Mouse (Mus musculus) limb, embryonic 10.5 days (tissue): Measurements from ENCODE around the gene St8sia4. TPM values are rescaled to one million over a fixed set of nuclear protein-coding genes. Genes with fewer than 3 reads are reported as not detected.

Experiments used
- DNase-seq: peaks from one replicate; pipeline ENCODE4 v3.0.0-alpha.2; 2017; ENCODE audit warnings: low spot score
- H3K27ac ChIP-seq: fragments of 300-500 bp; sonication (generic); 2 replicates; pipeline ENCODE4 v1.5.1; 2016; ENCODE audit warnings: mild to moderate bottlenecking
- H3K27me3 ChIP-seq: fragments of 300-500 bp; sonication (generic); 2 replicates; pipeline ENCODE4 v1.6.1; 2016; ENCODE audit warnings: low read depth, mild to moderate bottlenecking; ENCODE audit not compliant: poor library complexity, severe bottlenecking
- H3K36me3 ChIP-seq: fragments of 300-500 bp; sonication (generic); 2 replicates; pipeline ENCODE4 v1.6.1; 2016; ENCODE audit warnings: mild to moderate bottlenecking, moderate library complexity
- H3K4me1 ChIP-seq: fragments of 300-500 bp; sonication (generic); 2 replicates; pipeline ENCODE4 v1.6.1; 2016
- H3K4me3 ChIP-seq: fragments of 300-500 bp; sonication (generic); 2 replicates; pipeline ENCODE4 v1.5.1; 2016; ENCODE audit warnings: mild to moderate bottlenecking, moderate library complexity
- H3K9me3 ChIP-seq: fragments of 300-500 bp; sonication (generic); replicated peaks from 2 replicates; pipeline ENCODE4 v1.6.1; 2016; ENCODE audit warnings: mild to moderate bottlenecking
- WGBS: fragments of 180-500 bp; shearing (Covaris S2); methylation state at CpG from one replicate; pipeline ENCODE4 v1.1.7; 2016; 5-methylcytosine and 5-hydroxymethylcytosine counted together
- polyA plus RNA-seq: library from polyadenylated mRNA; unstranded; fragments of >200 nt; fragmentation: Nextera tagmentation; extraction: Ambion mirVana; gene quantifications from 2 replicates; pipeline ENCODE4 v1.2.1, GENCODE M21; 2016

Gene St8sia4
- polyA plus RNA-seq, 1 experiment from 2014 or later, result 2.5 TPM

- Histone ChIP-seq H3K9me3 (no peaks in the 10 kb centered on the region), H3K36me3 (no peaks in the 10 kb centered on the region), H3K4me1 (no peaks in the 10 kb centered on the region), H3K27ac (no peak overlapping the region), H3K27me3 (no peaks in the 10 kb centered on the region), H3K4me3 (no peak overlapping the region)
- no peak for DNase-seq
- 82% methylated on average over 2 of the region's 2 CpGs for WGBS
Observed at GRCm38 (mm10) chr1:95644292-95644691, 23.1 kb downstream of the St8sia4 start.

- DNase-seq, result no peak
- Histone ChIP-seq H3K4me3 (no peak overlapping the region), H3K36me3 (no peaks in the 10 kb centered on the region), H3K9me3 (no peaks in the 10 kb centered on the region), H3K27me3 (no peaks in the 10 kb centered on the region), H3K4me1 (no peaks in the 10 kb centered on the region), H3K27ac (no peak overlapping the region)
- 93% methylated on average over 3 of the region's 3 CpGs for whole genome bisulfite sequencing
Observed at GRCm38 (mm10) chr1:95639001-95639400, 28.4 kb downstream of the St8sia4 start.

- Histone ChIP-seq H3K27me3 (no peaks in the 10 kb centered on the region), H3K9me3 (no peaks in the 10 kb centered on the region), H3K27ac (no peak overlapping the region), H3K4me1 (no peaks in the 10 kb centered on the region), H3K4me3 (no peak overlapping the region), H3K36me3 (no peaks in the 10 kb centered on the region)
- DNase-seq, result no peak
- 76% methylated on average over 5 of the region's 5 CpGs for WGBS
Observed at GRCm38 (mm10) chr1:95624376-95624775, 43.0 kb downstream of the St8sia4 start.

GRCm38 (mm10) chr1:95618647-95619046 is 48.7 kb downstream of the St8sia4 start:
- H3K4me3 ChIP-seq, result no peak overlapping the region
- no peaks in the 10 kb centered on the region for H3K27me3 ChIP-seq
- 69% methylated on average over 3 of the region's 3 CpGs for whole genome bisulfite sequencing
- no peaks in the 10 kb centered on the region for H3K36me3 ChIP-seq
- H3K9me3 ChIP-seq, result no peaks in the 10 kb centered on the region
- H3K4me1 ChIP-seq, result no peaks in the 10 kb centered on the region
- no peak overlapping the region for H3K27ac ChIP-seq
- no peak for DNase-seq

GRCm38 (mm10) chr1:95618125-95618524 is 49.2 kb downstream of the St8sia4 start:
- no peak for DNase-seq
- Histone ChIP-seq H3K27me3 (no peaks in the 10 kb centered on the region), H3K36me3 (no peaks in the 10 kb centered on the region), H3K4me3 (no peak overlapping the region), H3K27ac (no peak overlapping the region), H3K9me3 (no peaks in the 10 kb centered on the region), H3K4me1 (no peaks in the 10 kb centered on the region)
- WGBS, result 64% methylated on average over 3 of the region's 3 CpGs

GRCm38 (mm10) chr1:95610017-95610416 is 57.4 kb downstream of the St8sia4 start:
- H3K27ac ChIP-seq, result no peak overlapping the region
- no peak for DNase-seq
- no peaks in the 10 kb centered on the region for H3K4me1 ChIP-seq
- H3K27me3 ChIP-seq, result no peaks in the 10 kb centered on the region
- WGBS, result 97% methylated on average over 2 of the region's 2 CpGs
- H3K4me3 ChIP-seq, result no peak overlapping the region
- no peaks in the 10 kb centered on the region for H3K36me3 ChIP-seq
- no peaks in the 10 kb centered on the region for H3K9me3 ChIP-seq

- Histone ChIP-seq H3K27ac (no peak overlapping the region), H3K27me3 (no peaks in the 10 kb centered on the region), H3K4me3 (no peak overlapping the region), H3K9me3 (no peaks in the 10 kb centered on the region), H3K4me1 (no peaks in the 10 kb centered on the region), H3K36me3 (no peaks in the 10 kb centered on the region)
- WGBS, result 88% methylated on average over 5 of the region's 5 CpGs
- DNase-seq, result no peak
Observed at GRCm38 (mm10) chr1:95609045-95609444, 58.3 kb downstream of the St8sia4 start.

GRCm38 (mm10) chr1:95605458-95605857 is 61.9 kb downstream of the St8sia4 start:
- 86% methylated on average over 2 of the region's 2 CpGs for WGBS
- H3K4me3 ChIP-seq, result no peak overlapping the region
- H3K27me3 ChIP-seq, result no peaks in the 10 kb centered on the region
- no peak for DNase-seq
- no peaks in the 10 kb centered on the region for H3K36me3 ChIP-seq
- no peaks in the 10 kb centered on the region for H3K4me1 ChIP-seq
- no peak overlapping the region for H3K27ac ChIP-seq
- no peaks in the 10 kb centered on the region for H3K9me3 ChIP-seq

GRCm38 (mm10) chr1:95598108-95598507 is 69.3 kb downstream of the St8sia4 start:
- Histone ChIP-seq H3K9me3 (no peaks in the 10 kb centered on the region), H3K4me3 (no peak overlapping the region), H3K27ac (no peak overlapping the region), H3K4me1 (no peaks in the 10 kb centered on the region), H3K27me3 (no peaks in the 10 kb centered on the region), H3K36me3 (no peaks in the 10 kb centered on the region)
- 90% methylated on average over 1 of the region's 1 CpGs for WGBS
- no peak for DNase-seq

GRCm38 (mm10) chr1:95596825-95597224 is 70.5 kb downstream of the St8sia4 start:
- H3K4me1 ChIP-seq, result no peaks in the 10 kb centered on the region
- WGBS, result 98% methylated on average over 1 of the region's 1 CpGs
- no peak overlapping the region for H3K4me3 ChIP-seq
- H3K36me3 ChIP-seq, result no peaks in the 10 kb centered on the region
- H3K9me3 ChIP-seq, result no peaks in the 10 kb centered on the region
- H3K27me3 ChIP-seq, result no peaks in the 10 kb centered on the region
- DNase-seq, result no peak
- no peak overlapping the region for H3K27ac ChIP-seq

- no peaks in the 10 kb centered on the region for H3K4me1 ChIP-seq
- WGBS, result 83% methylated on average over 2 of the region's 2 CpGs
- no peak for DNase-seq
- no peaks in the 10 kb centered on the region for H3K9me3 ChIP-seq
- no peak overlapping the region for H3K4me3 ChIP-seq
- H3K27me3 ChIP-seq, result no peaks in the 10 kb centered on the region
- no peak overlapping the region for H3K27ac ChIP-seq
- H3K36me3 ChIP-seq, result no peaks in the 10 kb centered on the region
Observed at GRCm38 (mm10) chr1:95591101-95591500, 76.3 kb downstream of the St8sia4 start.

GRCm38 (mm10) chr1:95590108-95590507 is 77.3 kb downstream of the St8sia4 start:
- WGBS, result 86% methylated on average over 2 of the region's 2 CpGs
- no peak overlapping the region for H3K27ac ChIP-seq
- DNase-seq, result no peak

GRCm38 (mm10) chr1:95589471-95589870 is 77.9 kb downstream of the St8sia4 start:
- Histone ChIP-seq H3K4me1 (no peaks in the 10 kb centered on the region), H3K36me3 (no peaks in the 10 kb centered on the region), H3K4me3 (no peak overlapping the region), H3K27me3 (no peaks in the 10 kb centered on the region), H3K27ac (no peak overlapping the region), H3K9me3 (no peaks in the 10 kb centered on the region)
- DNase-seq, result no peak

More at GRCm38 (mm10) chr1:95590108-95590507, 77.3 kb downstream of the St8sia4 start:
- Histone ChIP-seq H3K4me1 (no peaks in the 10 kb centered on the region), H3K36me3 (no peaks in the 10 kb centered on the region), H3K27me3 (no peaks in the 10 kb centered on the region), H3K9me3 (no peaks in the 10 kb centered on the region), H3K4me3 (no peak overlapping the region)

GRCm38 (mm10) chr1:95583310-95583709 is 84.1 kb downstream of the St8sia4 start:
- no peak for DNase-seq
- H3K27ac ChIP-seq, result no peak overlapping the region
- WGBS, result 88% methylated on average over 1 of the region's 1 CpGs

More at GRCm38 (mm10) chr1:95583310-95583709, 84.1 kb downstream of the St8sia4 start:
- no peaks in the 10 kb centered on the region for H3K4me1 ChIP-seq
- no peaks in the 10 kb centered on the region for H3K9me3 ChIP-seq
- H3K4me3 ChIP-seq, result no peak overlapping the region
- no peaks in the 10 kb centered on the region for H3K36me3 ChIP-seq
- H3K27me3 ChIP-seq, result no peaks in the 10 kb centered on the region
